Mouse (Mus musculus): ENCODE measurements at regions not wholly inside any gene's neighbourhood (a gene's known extent, or its start where the extent isn't known, plus 50 kb on each side); places are given as distances from the start of the nearest gene placed in this dataset.

- no peak for DNase-seq (ENCODE audit: low spot score in 2 of 2)
Observed at GRCm38 (mm10) chr16:50852081-50852480, 261.1 kb upstream of the Ccdc54 start.

- no peak for DNase-seq (ENCODE audit: low spot score in 2 of 2)
Observed at GRCm38 (mm10) chr16:50847693-50848092, 256.7 kb upstream of the Ccdc54 start.

GRCm38 (mm10) chr16:50846505-50846904 is 255.6 kb upstream of the Ccdc54 start:
- no peak for DNase-seq (ENCODE audit: low spot score in 2 of 2)

GRCm38 (mm10) chr16:50841677-50842580 is 251.0 kb upstream of the Ccdc54 start:
- no peak for DNase-seq (ENCODE audit: low spot score in 2 of 2)

DNA sequence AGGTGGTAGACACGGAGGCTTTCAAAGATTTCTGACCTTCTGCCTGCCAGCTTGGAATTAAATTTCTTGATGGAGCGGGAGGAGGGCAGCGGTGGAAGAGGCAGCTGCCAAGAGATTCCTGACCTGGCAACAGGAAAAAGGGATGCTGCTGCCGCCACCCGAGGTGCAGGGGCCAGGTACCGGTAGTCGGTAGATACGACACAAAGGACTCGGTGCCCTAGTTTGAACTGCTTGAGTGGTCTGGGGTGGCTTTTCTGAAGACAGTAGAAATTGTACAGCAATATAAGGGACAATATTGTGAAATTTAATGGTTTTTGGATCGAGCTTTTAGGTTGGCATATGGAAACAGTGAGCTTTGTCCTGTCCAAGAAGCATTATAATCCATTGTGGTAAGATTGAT is 250.3 kb upstream of the Ccdc54 start:
- DNase-seq (ENCODE audit: low spot score in 2 of 2): no peak

DNA sequence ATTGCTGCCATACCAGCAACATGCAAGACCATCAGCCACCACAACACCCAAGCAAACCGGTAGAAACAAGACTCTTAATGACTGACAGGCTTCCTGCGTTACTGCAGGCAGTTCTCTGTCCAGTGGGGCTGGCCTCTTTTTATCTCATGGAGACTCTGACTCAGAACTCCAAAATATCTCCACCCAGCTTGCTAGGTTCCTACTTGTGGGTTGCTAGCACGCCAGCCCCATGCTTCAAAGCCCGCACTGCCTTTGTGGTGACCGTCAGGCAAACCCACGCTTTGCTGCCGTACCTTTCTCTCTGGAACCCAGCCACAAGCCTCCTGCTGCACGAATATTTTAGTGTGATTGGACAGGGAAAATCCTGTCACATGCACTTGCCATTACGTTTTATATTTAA is 248.7 kb upstream of the Ccdc54 start:
- DNase-seq (ENCODE audit: low spot score in 2 of 2): no peak

GRCm38 (mm10) chr16:50837416-50837815 is 246.5 kb upstream of the Ccdc54 start:
- no peak for DNase-seq (ENCODE audit: low spot score in 2 of 2)

- DNase-seq (ENCODE audit: low spot score in 2 of 2): no peak
Observed at GRCm38 (mm10) chr16:50836457-50836856, 245.5 kb upstream of the Ccdc54 start.

- no peak for DNase-seq (ENCODE audit: low spot score in 2 of 2)
Observed at GRCm38 (mm10) chr16:50833357-50833756, 242.4 kb upstream of the Ccdc54 start.

GRCm38 (mm10) chr16:50822352-50822751 is 231.4 kb upstream of the Ccdc54 start:
- no peak for DNase-seq (ENCODE audit: low spot score in 2 of 2)

DNA sequence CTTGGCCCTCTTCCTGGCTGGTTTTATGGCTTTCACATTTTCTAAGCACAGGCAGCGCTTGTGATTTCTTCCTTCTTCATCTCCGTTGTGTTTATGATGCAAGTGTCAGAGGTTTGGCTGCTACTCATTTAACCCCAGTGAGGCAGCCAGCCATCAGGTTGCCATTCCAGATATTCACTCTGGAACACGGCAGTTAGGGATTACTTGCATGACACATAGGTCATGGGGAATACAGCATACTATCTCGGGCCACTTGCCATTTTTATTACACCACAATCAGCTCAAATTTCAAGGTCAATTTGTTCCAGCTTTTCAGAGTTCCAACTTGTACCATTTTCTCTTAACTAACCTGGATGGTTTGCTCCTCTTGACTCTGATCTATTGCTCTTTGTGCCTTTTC is 223.7 kb upstream of the Ccdc54 start:
- DNase-seq (ENCODE audit: low spot score in 2 of 2): no peak

DNA sequence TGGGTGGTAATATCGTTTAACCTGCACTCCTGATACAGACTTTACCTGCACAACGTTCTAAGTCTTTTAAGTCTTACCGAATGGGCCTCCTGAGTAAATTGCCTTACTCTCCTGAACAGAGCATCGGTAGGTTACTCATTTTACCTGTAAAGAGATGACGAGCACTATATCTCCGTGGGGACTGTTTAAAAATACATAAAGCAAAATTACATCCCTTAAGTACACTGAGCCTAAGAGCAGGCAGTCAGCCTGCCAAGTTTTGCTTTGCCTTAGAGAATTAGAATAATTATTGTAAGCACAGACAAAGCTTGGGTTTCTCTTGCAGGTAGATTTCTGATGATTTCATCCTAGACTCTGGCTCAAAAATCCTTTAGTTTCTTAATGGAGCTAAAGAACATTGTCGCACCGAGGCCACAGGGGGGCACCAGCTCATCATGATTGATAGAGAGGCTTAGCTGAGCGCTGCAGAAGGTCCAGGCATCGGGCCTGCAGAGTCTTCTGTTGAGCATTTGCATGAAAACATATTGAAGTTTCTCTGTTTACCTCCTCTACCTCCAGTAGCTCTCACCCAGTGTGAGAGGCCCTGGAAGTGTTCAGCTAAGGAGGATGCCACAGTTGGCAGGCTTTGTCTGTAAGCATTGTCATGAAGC is 208.3 kb upstream of the Ccdc54 start:
- DNase-seq (ENCODE audit: low spot score in 2 of 2): peak; percentile 15 to 61

DNA sequence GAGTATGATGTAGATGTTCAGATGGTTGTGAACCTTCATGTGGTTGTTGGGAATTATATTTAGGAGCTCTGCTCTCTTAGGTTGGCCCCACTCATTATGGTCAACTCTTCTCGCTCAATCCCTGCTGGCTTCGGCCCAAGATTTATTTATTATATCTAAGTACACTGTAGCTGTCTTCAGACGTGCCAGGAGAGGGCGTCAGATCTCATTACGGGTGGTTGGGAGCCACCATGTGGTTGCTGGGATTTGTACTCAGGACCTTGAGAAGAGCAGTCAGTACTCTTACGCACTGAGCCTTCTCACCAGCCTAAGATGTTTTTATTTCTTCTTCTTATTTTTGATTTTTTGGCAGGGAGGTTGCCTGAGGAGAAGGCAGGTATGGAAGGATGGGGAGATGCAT is 207.1 kb upstream of the Ccdc54 start:
- DNase-seq (ENCODE audit: low spot score in 2 of 2): no peak

DNA sequence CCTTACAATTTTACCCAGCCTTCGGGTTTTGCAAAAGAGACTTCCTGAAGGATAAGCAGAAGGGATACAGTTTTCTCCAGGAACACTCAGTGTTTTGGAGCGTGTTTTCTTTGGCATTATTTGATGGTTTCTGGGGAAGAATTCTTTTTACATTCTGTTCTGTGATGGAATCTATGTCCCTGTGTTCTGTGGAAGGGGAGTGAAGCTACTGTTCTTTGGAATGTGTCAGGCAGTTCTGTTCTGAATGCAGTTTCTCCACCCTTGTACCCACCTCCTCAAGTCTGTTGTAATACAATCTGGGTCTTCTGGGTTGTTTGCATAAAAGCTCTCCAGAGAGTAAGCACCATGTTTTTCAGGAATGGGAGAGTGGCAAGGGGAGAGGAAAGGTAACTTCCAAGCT is 202.0 kb upstream of the Ccdc54 start:
- no peak for DNase-seq (ENCODE audit: low spot score in 2 of 2)

DNA sequence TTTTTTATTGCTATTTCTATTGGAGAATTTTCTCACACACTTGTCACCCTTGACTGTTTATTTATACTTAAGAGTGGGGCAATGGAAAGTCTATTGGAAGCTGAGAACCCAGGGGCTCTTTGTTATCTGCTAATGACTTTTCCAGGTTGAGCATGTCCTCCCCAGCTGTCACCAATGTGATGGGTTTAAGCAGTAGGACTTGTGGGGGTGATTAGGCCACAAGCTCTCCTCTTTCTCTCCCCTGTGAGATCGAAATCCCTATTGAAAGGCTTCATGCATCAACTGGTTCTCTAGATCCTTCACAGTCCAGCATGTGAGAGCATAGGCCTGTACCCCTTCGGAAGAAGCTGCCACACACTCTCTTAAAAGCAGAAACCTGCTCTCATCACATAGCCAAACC is 201.6 kb upstream of the Ccdc54 start:
- DNase-seq (ENCODE audit: low spot score in 2 of 2): no peak

- DNase-seq (ENCODE audit: low spot score in 2 of 2): no peak
Observed at GRCm38 (mm10) chr16:50788702-50789101, 197.7 kb upstream of the Ccdc54 start.

DNA sequence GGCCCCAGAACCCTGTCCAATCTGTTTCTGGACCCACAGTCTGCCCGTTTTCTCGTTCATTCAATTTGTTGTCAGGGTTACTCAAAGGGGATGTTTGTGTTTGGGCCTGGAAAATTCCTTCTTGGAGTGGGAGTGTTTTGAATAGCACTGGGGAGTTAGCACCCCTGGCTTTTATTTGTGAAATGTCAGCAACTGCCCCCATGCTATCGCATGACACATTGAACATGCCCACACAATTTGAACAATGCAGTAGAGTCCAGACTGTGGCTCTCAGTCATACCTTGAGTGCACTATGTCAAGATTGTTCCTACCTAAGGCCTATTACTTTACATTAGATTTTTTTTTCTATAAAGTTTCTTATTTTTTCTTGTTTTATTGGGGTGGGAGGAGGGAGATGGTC is 195.2 kb upstream of the Ccdc54 start:
- DNase-seq (ENCODE audit: low spot score in 2 of 2): no peak

GRCm38 (mm10) chr16:50785384-50785783 is 194.4 kb upstream of the Ccdc54 start:
- no peak for DNase-seq (ENCODE audit: low spot score in 2 of 2)

- DNase-seq (ENCODE audit: low spot score in 2 of 2): no peak
Observed at GRCm38 (mm10) chr16:50784651-50785228, 193.8 kb upstream of the Ccdc54 start.

DNA sequence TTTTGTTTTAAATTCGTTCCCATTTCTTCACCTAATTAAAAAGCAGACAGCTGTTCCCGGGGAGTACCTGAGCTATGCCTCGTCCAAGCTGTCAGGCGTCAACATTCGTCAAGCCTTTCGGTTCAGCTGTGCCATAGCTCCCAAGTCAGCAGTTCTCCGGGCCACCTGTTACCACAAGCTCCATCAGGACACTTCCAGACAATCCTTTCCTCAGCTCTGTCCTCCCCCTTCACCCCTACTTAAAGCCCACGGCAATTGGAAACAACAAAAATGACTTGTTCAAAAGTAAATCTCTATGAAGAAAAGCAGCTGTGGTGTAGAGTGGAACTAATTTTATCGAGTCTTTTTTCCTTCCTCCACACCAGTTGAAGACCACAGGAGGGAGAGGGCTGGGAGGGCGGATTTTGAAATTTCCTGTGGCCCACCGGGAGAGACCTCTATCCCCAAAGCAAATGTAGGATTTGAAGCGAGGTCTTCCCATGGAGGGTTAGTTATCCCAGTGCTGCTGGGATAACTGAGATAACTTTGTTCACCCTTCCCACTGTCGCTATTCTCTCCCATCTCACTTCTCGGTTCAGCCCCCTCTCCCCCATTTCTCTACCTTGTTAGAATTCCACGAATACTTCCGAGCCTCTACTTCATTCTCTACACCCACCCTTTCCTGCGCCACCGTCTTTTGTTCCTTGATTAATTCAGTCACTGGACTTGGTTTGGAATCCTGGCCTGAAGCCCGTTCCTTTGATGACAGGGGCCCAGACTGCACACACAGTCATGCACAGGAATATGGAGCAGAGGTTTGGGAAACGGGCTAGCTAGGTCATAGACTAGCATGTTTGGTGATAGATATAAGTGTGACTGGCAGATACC is 193.1 kb upstream of the Ccdc54 start:
- DNase-seq (ENCODE audit: low spot score in 2 of 2): no peak

DNA sequence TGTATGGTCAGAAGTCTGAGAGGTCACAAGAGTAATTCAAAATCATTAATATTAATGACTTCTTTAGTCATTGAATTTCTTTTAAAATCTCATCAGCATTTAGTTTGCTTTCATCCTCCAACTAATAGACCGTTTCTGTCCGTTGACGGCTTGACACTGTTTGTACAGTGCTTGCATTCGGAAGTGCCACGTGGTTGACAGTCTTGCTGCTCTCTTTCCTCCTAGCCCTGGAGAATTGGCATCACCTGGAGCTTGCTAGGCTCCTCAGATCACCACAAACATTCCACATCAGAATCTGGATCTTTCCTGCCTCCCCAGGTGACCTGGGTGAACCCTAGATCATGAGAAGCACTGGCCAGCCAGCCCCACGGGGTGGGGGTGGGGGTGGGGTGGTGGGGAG is 192.3 kb upstream of the Ccdc54 start:
- DNase-seq (ENCODE audit: low spot score in 2 of 2): no peak

Data from spleen, postnatal 4 days (tissue).